Mouse (Mus musculus): Measurements from ENCODE around the gene Kdm2a. TPM values are rescaled to one million over a fixed set of nuclear protein-coding genes. Genes with fewer than 3 reads are reported as not detected.

Kdm2a gene
- total RNA-seq, 1 experiment = 45.6 TPM

DNA sequence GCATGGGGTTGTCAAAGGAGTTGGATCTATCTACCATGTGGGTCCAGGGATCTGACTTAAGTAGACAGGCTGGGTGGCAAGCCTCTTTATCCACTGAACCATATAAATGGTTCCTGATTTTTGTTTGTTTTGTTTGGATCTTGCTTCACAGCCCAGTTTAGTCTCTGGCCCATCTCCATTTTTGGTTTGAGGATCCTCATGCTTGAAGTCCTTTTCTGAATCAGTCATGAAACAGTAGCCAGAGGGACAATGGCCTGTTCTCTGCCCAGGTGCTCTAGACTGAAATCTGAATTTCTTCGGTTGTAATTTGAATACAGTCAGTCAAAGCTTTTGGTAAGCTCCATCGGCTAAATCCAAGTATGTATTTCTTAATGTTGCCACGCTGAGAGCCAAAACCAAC is 24.5 kb upstream of the Kdm2a start:
- H3K4me3 ChIP-seq (ENCODE audit: insufficient read depth in 1 of 2, low read depth in 1 of 2, low read length in 2 of 2, poor library complexity in 1 of 2, severe bottlenecking in 1 of 2) = no peak overlapping the region

DNA sequence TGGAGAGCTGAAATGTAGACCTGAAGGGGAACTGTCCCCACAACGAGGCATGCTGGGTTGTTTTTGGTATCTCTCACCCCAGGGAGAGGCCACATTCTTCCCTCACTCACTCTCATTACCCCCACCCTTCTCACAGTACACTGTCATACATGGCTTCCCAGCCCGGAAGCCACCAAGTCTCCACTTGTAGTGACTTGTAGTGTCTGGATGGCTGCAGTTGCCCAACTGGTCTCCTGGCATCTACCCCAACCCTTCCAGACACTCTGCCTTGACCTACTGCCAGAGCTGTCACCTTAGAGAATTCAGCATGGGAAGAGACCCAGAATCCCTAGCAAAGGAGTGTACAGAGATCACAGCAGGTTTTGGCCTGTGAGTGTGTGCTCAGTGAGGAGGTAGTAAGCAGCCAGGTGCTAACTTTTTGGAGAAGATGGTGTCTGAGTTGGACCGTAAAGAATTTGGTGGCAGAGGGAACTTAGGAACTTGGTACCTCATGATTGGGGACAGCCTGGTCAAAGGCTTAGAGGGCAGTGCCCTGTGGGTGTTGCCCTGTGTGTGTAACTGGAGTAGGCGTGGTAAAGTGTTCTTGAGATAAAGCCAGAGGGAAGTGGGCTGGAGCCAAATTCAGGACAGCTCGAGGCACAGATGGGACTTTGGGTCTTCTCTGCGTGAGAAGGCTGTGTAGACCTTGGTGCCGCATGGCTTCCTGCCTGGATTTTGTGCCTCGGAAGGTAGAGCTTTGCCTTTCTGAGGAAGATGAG is 22.2 kb upstream of the Kdm2a start:
- H3K9me3 ChIP-seq (ENCODE audit: control insufficient read depth, insufficient read depth, low read depth, low read length) = no peaks in the 10 kb centered on the region
- no peak for DNase-seq (ENCODE audit: low read depth, low spot score)
- TF ChIP-seq ZC3H11A (IDR thresholded peaks at IDR 0.05; ENCODE audit: borderline replicate concordance, low read depth, low read length) (no peak), HCFC1 (IDR thresholded peaks at IDR 0.05; ENCODE audit: borderline replicate concordance, insufficient read depth, low read length) (no peak)
- no peak overlapping the region for H3K4me3 ChIP-seq (ENCODE audit: insufficient read depth in 1 of 2, low read depth in 1 of 2, low read length in 2 of 2, poor library complexity in 1 of 2, severe bottlenecking in 1 of 2)
- H3K27ac ChIP-seq (ENCODE audit: insufficient read depth, low read depth, low read length, poor library complexity, severe bottlenecking) = no peak overlapping the region
- peaks cover 4% of the 10 kb centered on the region; the same call in 1 of the 2 replicates for H3K36me3 ChIP-seq (ENCODE audit: control insufficient read depth, insufficient read depth, low read length, poor library complexity, severe bottlenecking)
- H3K4me1 ChIP-seq (ENCODE audit: control insufficient read depth in 2 of 2, insufficient read depth in 2 of 2, low read length in 2 of 2, poor library complexity in 1 of 2) = peaks cover 0 to 3% of the 10 kb centered on the region in 2 experiments; a peak in 1 of 4 replicates
- in situ Hi-C loops (cut with MboI; ENCODE audit: low sequenced_read_pairs in 2 of 2, unreplicated experiment in 2 of 2) = no loop called here
- H3K9ac ChIP-seq (ENCODE audit: insufficient read depth, low read depth, low read length, poor library complexity, severe bottlenecking) = no peak overlapping the region

More for the DNA sequence above, 24.5 kb upstream of the Kdm2a start:
- no peak for DNase-seq (ENCODE audit: low read depth, low spot score)
- H3K9ac ChIP-seq (ENCODE audit: insufficient read depth, low read depth, low read length, poor library complexity, severe bottlenecking) = no peak overlapping the region
- peaks cover 3% of the 10 kb centered on the region in 2 experiments; a peak in 2 of 4 replicates for H3K4me1 ChIP-seq (ENCODE audit: control insufficient read depth in 2 of 2, insufficient read depth in 2 of 2, low read length in 2 of 2, poor library complexity in 1 of 2)
- no peak overlapping the region for H3K27ac ChIP-seq (ENCODE audit: insufficient read depth, low read depth, low read length, poor library complexity, severe bottlenecking)
- in situ Hi-C loops (cut with MboI; ENCODE audit: low sequenced_read_pairs in 2 of 2, unreplicated experiment in 2 of 2) = no loop called here
- peaks cover 4% of the 10 kb centered on the region; the same call in 1 of the 2 replicates for H3K36me3 ChIP-seq (ENCODE audit: control insufficient read depth, insufficient read depth, low read length, poor library complexity, severe bottlenecking)
- no peaks in the 10 kb centered on the region for H3K9me3 ChIP-seq (ENCODE audit: control insufficient read depth, insufficient read depth, low read depth, low read length)
- TF ChIP-seq CHD2 (IDR thresholded peaks at IDR 0.05; ENCODE audit: low read depth, low read length) (no peak), HCFC1 (IDR thresholded peaks at IDR 0.05; ENCODE audit: borderline replicate concordance, insufficient read depth, low read length) (no peak), ZC3H11A (IDR thresholded peaks at IDR 0.05; ENCODE audit: borderline replicate concordance, low read depth, low read length) (no peak)

DNA sequence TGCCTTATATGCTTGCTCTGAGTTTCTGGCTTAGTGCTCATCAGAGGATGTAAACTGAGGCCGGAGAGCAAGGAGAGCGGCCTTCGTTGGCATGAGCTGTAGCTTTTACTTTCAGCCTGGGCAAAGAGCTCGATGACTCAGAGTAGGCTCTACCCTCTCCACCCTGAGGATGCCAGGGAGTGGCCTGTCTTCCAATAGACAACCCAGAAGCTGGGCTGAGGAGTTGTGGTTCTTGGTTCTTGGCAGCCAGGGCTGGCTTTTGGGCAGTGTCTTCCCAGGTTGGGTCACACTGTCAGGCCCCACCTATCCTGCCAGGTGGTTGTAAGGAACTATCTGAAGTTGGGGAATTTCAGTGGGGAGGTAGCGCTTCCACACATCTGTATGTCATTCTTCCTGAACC is 21.6 kb upstream of the Kdm2a start:
- Histone ChIP-seq H3K27ac (ENCODE audit: insufficient read depth, low read depth, low read length, poor library complexity, severe bottlenecking) (no peak overlapping the region), H3K4me3 (ENCODE audit: insufficient read depth in 1 of 2, low read depth in 1 of 2, low read length in 2 of 2, poor library complexity in 1 of 2, severe bottlenecking in 1 of 2) (no peak overlapping the region), H3K9me3 (ENCODE audit: control insufficient read depth, insufficient read depth, low read depth, low read length) (no peaks in the 10 kb centered on the region), H3K9ac (ENCODE audit: insufficient read depth, low read depth, low read length, poor library complexity, severe bottlenecking) (no peak overlapping the region), H3K4me1 (ENCODE audit: control insufficient read depth in 2 of 2, insufficient read depth in 2 of 2, low read length in 2 of 2, poor library complexity in 1 of 2) (peaks cover 0 to 3% of the 10 kb centered on the region in 2 experiments; a peak in 1 of 4 replicates), H3K36me3 (ENCODE audit: control insufficient read depth, insufficient read depth, low read length, poor library complexity, severe bottlenecking) (no peaks in the 10 kb centered on the region)
- TF ChIP-seq CHD2 (IDR thresholded peaks at IDR 0.05; ENCODE audit: low read depth, low read length) = no peak
- in situ Hi-C loops (cut with MboI; ENCODE audit: low sequenced_read_pairs in 2 of 2, unreplicated experiment in 2 of 2) = no loop called here
- DNase-seq (ENCODE audit: low read depth, low spot score) = no peak

DNA sequence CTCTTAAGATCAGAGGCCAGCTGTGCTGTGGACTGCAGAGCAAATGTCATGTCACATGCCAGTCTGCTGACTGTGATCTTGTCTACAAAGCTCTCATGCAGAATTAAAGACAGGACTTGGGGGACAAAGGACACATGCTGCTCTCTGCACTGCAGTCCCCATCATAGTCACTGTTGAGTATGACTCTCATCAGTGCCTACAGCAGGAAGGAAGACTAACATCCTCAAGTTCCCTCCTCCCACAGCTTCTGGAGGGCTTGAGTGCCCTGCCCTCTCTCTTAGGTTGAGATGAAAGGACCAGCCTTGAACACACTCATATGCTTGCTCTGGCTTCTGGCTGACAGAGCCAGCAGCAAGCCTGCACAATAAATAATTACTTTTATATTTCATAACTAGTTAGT is 19.6 kb upstream of the Kdm2a start:
- H3K4me1 ChIP-seq (ENCODE audit: control insufficient read depth in 2 of 2, insufficient read depth in 2 of 2, low read length in 2 of 2, poor library complexity in 1 of 2) = no peaks in the 10 kb centered on the region
- H3K36me3 ChIP-seq (ENCODE audit: control insufficient read depth, insufficient read depth, low read length, poor library complexity, severe bottlenecking) = no peaks in the 10 kb centered on the region
- H3K9ac ChIP-seq (ENCODE audit: insufficient read depth, low read depth, low read length, poor library complexity, severe bottlenecking) = no peak overlapping the region
- in situ Hi-C loops (cut with MboI; ENCODE audit: low sequenced_read_pairs in 2 of 2, unreplicated experiment in 2 of 2) = no loop called here
- DNase-seq (ENCODE audit: low read depth, low spot score) = no peak
- TF ChIP-seq ZC3H11A (IDR thresholded peaks at IDR 0.05; ENCODE audit: borderline replicate concordance, low read depth, low read length) (no peak), ZNF384 (IDR thresholded peaks at IDR 0.05; ENCODE audit: low read depth, low read length) (no peak), MAFK (IDR thresholded peaks at IDR 0.05; ENCODE audit: insufficient read depth, low read depth, low read length) (no peak)
- no peak overlapping the region for H3K27ac ChIP-seq (ENCODE audit: insufficient read depth, low read depth, low read length, poor library complexity, severe bottlenecking)
- no peaks in the 10 kb centered on the region for H3K9me3 ChIP-seq (ENCODE audit: control insufficient read depth, insufficient read depth, low read depth, low read length)
- no peak overlapping the region for H3K4me3 ChIP-seq (ENCODE audit: insufficient read depth in 1 of 2, low read depth in 1 of 2, low read length in 2 of 2, poor library complexity in 1 of 2, severe bottlenecking in 1 of 2)

DNA sequence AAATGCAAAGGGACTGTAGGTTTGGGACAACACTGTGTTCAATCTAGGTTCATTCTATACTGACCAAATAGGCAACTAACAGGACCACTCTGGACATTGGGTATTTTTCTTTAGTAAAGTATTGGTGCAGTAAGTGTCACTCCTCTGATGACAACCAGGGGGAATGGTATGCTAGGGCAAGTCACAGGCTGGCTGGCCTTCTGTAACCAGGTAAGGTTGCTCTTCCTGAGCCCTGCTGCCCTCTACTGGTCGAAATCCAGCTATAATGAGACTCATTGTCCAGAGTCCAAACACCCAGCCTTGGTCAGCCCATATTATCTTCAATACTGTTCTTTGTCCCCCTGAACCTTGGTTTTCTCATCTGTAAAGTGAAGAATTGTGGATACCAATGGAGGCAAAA is 19.1 kb upstream of the Kdm2a start:
- no peak for DNase-seq (ENCODE audit: low read depth, low spot score)
- H3K36me3 ChIP-seq (ENCODE audit: control insufficient read depth, insufficient read depth, low read length, poor library complexity, severe bottlenecking) = no peaks in the 10 kb centered on the region
- in situ Hi-C loops (cut with MboI; ENCODE audit: low sequenced_read_pairs in 2 of 2, unreplicated experiment in 2 of 2) = no loop called here
- TF ChIP-seq HCFC1 (IDR thresholded peaks at IDR 0.05; ENCODE audit: borderline replicate concordance, insufficient read depth, low read length) = no peak
- TF ChIP-seq ZC3H11A (IDR thresholded peaks at IDR 0.05; ENCODE audit: borderline replicate concordance, low read depth, low read length) = peak; percentile 39; the same call in 1 of the 2 replicates
- TF ChIP-seq CHD2 (IDR thresholded peaks at IDR 0.05; ENCODE audit: low read depth, low read length) = no peak
- no peak for TF ChIP-seq ZNF384 (IDR thresholded peaks at IDR 0.05; ENCODE audit: low read depth, low read length)
- no peak for TF ChIP-seq MAFK (IDR thresholded peaks at IDR 0.05; ENCODE audit: insufficient read depth, low read depth, low read length)
- no peaks in the 10 kb centered on the region for H3K4me1 ChIP-seq (ENCODE audit: control insufficient read depth in 2 of 2, insufficient read depth in 2 of 2, low read length in 2 of 2, poor library complexity in 1 of 2)
- H3K9me3 ChIP-seq (ENCODE audit: control insufficient read depth, insufficient read depth, low read depth, low read length) = no peaks in the 10 kb centered on the region
- H3K27ac ChIP-seq (ENCODE audit: insufficient read depth, low read depth, low read length, poor library complexity, severe bottlenecking) = no peak overlapping the region
- no peak overlapping the region for H3K9ac ChIP-seq (ENCODE audit: insufficient read depth, low read depth, low read length, poor library complexity, severe bottlenecking)
- no peak overlapping the region for H3K4me3 ChIP-seq (ENCODE audit: insufficient read depth in 1 of 2, low read depth in 1 of 2, low read length in 2 of 2, poor library complexity in 1 of 2, severe bottlenecking in 1 of 2)
